Mouse (Mus musculus) intestine, embryonic 14.5 days (tissue): ENCODE measurements at regions not wholly inside any gene's neighbourhood (a gene's known extent, or its start where the extent isn't known, plus 50 kb on each side); places are given as distances from the start of the nearest gene placed in this dataset.

Experiments
- ATAC-seq: fragments of 200-750 bp; cut with Nextera tagmentation; replicated peaks from 2 replicates; pipeline ENCODE4 v1.8.0; 2017; ENCODE audit warnings: low read depth, moderate number of reproducible peaks, moderate TSS enrichment, moderate library complexity; ENCODE audit not compliant: low FRiP score, low TSS enrichment
- DNase-seq: peaks from one replicate; pipeline ENCODE4 v3.0.0-alpha.2; 2018; ENCODE audit warnings: low spot score
- H3K27ac ChIP-seq: fragments of 300-500 bp; sonication (generic); 2 replicates; pipeline ENCODE4 v1.5.1; 2014; ENCODE audit warnings: low read depth, mild to moderate bottlenecking, control low read depth
- H3K27me3 ChIP-seq: fragments of 300-500 bp; sonication (generic); replicated peaks from 2 replicates; pipeline ENCODE4 v1.6.1; 2014; ENCODE audit warnings: low read length, control low read depth; ENCODE audit not compliant: control insufficient read depth, insufficient read depth
- H3K36me3 ChIP-seq: fragments of 300-500 bp; sonication (generic); 2 replicates; pipeline ENCODE4 v1.6.1; 2014; ENCODE audit warnings: low read length, control low read depth; ENCODE audit not compliant: control insufficient read depth, insufficient read depth
- H3K4me1 ChIP-seq: fragments of 300-500 bp; sonication (generic); replicated peaks from 2 replicates; pipeline ENCODE4 v1.6.1; 2014; ENCODE audit warnings: low read length, control low read depth, mixed read lengths; ENCODE audit not compliant: control insufficient read depth, insufficient read depth
- H3K4me2 ChIP-seq: fragments of 300-500 bp; sonication (generic); 2 replicates; pipeline ENCODE4 v1.6.1; 2014; ENCODE audit warnings: low read length
- H3K4me3 ChIP-seq: fragments of 300-500 bp; sonication (generic); 2 replicates; pipeline ENCODE4 v1.5.1; 2014; ENCODE audit warnings: low read depth, low read length, control low read depth, mixed read lengths
- H3K9ac ChIP-seq: fragments of 300-500 bp; sonication (generic); 2 replicates; pipeline ENCODE4 v1.6.1; 2014; ENCODE audit warnings: mild to moderate bottlenecking, low read length
- H3K9me3 ChIP-seq: fragments of 300-500 bp; sonication (generic); 2 replicates; pipeline ENCODE4 v1.6.1; 2016; ENCODE audit warnings: low read length, control low read depth; ENCODE audit not compliant: control insufficient read depth
- WGBS: fragments of 180-500 bp; shearing (Covaris S2); extraction: QIAGEN DNeasy Blood & Tissue Kit; methylation state at CpG from one replicate; pipeline ENCODE4 v1.1.7; 2014; 5-methylcytosine and 5-hydroxymethylcytosine counted together

- no peaks in the 10 kb centered on the region; the same call in 1 of the 2 replicates for H3K4me1 ChIP-seq
These were observed 278.0 kb upstream of the Jmjd1c start for GRCm38 (mm10) chr10:66817876-66818275.

GRCm38 (mm10) chr10:66819517-66819916, 276.4 kb upstream of the Jmjd1c start:
- ATAC-seq: no peak
- Histone ChIP-seq H3K36me3 (no peaks in the 10 kb centered on the region), H3K4me2 (no peak overlapping the region), H3K27ac (no peak overlapping the region), H3K9me3 (no peaks in the 10 kb centered on the region), H3K4me1 (no peaks in the 10 kb centered on the region; the same call in 1 of the 2 replicates), H3K4me3 (no peak overlapping the region), H3K27me3 (no peaks in the 10 kb centered on the region), H3K9ac (no peak overlapping the region)
- no peak for DNase-seq
- whole genome bisulfite sequencing: 86% methylated on average over 8 of the region's 8 CpGs

More at GRCm38 (mm10) chr10:66817876-66818275, 278.0 kb upstream of the Jmjd1c start:
- H3K9me3 ChIP-seq: no peaks in the 10 kb centered on the region
- 78% methylated on average over 7 of the region's 7 CpGs for WGBS
- no peaks in the 10 kb centered on the region for H3K36me3 ChIP-seq
- H3K27me3 ChIP-seq: no peaks in the 10 kb centered on the region
- no peak overlapping the region for H3K27ac ChIP-seq
- H3K9ac ChIP-seq: no peak overlapping the region
- no peak for DNase-seq
- no peak overlapping the region for H3K4me3 ChIP-seq
- no peak overlapping the region for H3K4me2 ChIP-seq
- no peak for ATAC-seq

- WGBS: 74% methylated on average over 3 of the region's 3 CpGs
- DNase-seq (no peak), ATAC-seq (no peak)
- H3K36me3 ChIP-seq: no peaks in the 10 kb centered on the region
- H3K27ac ChIP-seq: no peak overlapping the region
- no peak overlapping the region for H3K9ac ChIP-seq
- no peak overlapping the region for H3K4me2 ChIP-seq
- no peaks in the 10 kb centered on the region for H3K9me3 ChIP-seq
- H3K27me3 ChIP-seq: no peaks in the 10 kb centered on the region
- H3K4me1 ChIP-seq: no peaks in the 10 kb centered on the region
- H3K4me3 ChIP-seq: no peak overlapping the region
These were observed 270.2 kb upstream of the Jmjd1c start for GRCm38 (mm10) chr10:66825737-66826136.

- Histone ChIP-seq H3K4me1 (no peaks in the 10 kb centered on the region), H3K4me3 (no peak overlapping the region), H3K4me2 (no peak overlapping the region), H3K27me3 (no peaks in the 10 kb centered on the region), H3K36me3 (no peaks in the 10 kb centered on the region), H3K9me3 (no peaks in the 10 kb centered on the region), H3K27ac (no peak overlapping the region), H3K9ac (no peak overlapping the region)
- ATAC-seq (no peak), DNase-seq (no peak)
- 80% methylated on average over 3 of the region's 3 CpGs for WGBS
These were observed 269.6 kb upstream of the Jmjd1c start for GRCm38 (mm10) chr10:66826327-66826726.

- H3K4me3 ChIP-seq: no peak overlapping the region
- DNase-seq: no peak
- no peaks in the 10 kb centered on the region for H3K27me3 ChIP-seq
- H3K4me1 ChIP-seq: no peaks in the 10 kb centered on the region
- H3K9me3 ChIP-seq: no peaks in the 10 kb centered on the region
- H3K27ac ChIP-seq: no peak overlapping the region
- no peak overlapping the region for H3K9ac ChIP-seq
- no peak overlapping the region for H3K4me2 ChIP-seq
- 65% methylated on average over 4 of the region's 4 CpGs for WGBS
- no peak for ATAC-seq
- H3K36me3 ChIP-seq: no peaks in the 10 kb centered on the region
These were observed 261.0 kb upstream of the Jmjd1c start for GRCm38 (mm10) chr10:66834974-66835373.

- DNase-seq: no peak
- Histone ChIP-seq H3K9me3 (no peaks in the 10 kb centered on the region), H3K4me1 (no peaks in the 10 kb centered on the region), H3K4me3 (no peak overlapping the region), H3K4me2 (no peak overlapping the region), H3K27ac (no peak overlapping the region), H3K27me3 (no peaks in the 10 kb centered on the region), H3K9ac (no peak overlapping the region), H3K36me3 (no peaks in the 10 kb centered on the region)
- WGBS: 54% methylated on average over 9 of the region's 9 CpGs
- ATAC-seq: no peak
These were observed 256.9 kb upstream of the Jmjd1c start for GRCm38 (mm10) chr10:66839058-66839457.

GRCm38 (mm10) chr10:66843258-66843657, 252.7 kb upstream of the Jmjd1c start:
- no peak overlapping the region for H3K9ac ChIP-seq
- DNase-seq: no peak

GRCm38 (mm10) chr10:66848778-66849177, 247.1 kb upstream of the Jmjd1c start:
- ATAC-seq (no peak), DNase-seq (no peak)
- Histone ChIP-seq H3K27ac (no peak overlapping the region), H3K9me3 (no peaks in the 10 kb centered on the region), H3K36me3 (no peaks in the 10 kb centered on the region), H3K4me1 (no peaks in the 10 kb centered on the region), H3K27me3 (no peaks in the 10 kb centered on the region), H3K4me3 (no peak overlapping the region), H3K9ac (no peak overlapping the region), H3K4me2 (no peak overlapping the region)
- WGBS: 85% methylated on average over 5 of the region's 5 CpGs

More at GRCm38 (mm10) chr10:66843258-66843657, 252.7 kb upstream of the Jmjd1c start:
- Histone ChIP-seq H3K27me3 (no peaks in the 10 kb centered on the region), H3K4me1 (no peaks in the 10 kb centered on the region), H3K36me3 (no peaks in the 10 kb centered on the region), H3K4me2 (no peak overlapping the region), H3K9me3 (no peaks in the 10 kb centered on the region), H3K27ac (no peak overlapping the region), H3K4me3 (no peak overlapping the region)
- WGBS: 78% methylated on average over 2 of the region's 2 CpGs
- no peak for ATAC-seq

- H3K27me3 ChIP-seq: no peaks in the 10 kb centered on the region
- no peak overlapping the region for H3K4me2 ChIP-seq
- H3K36me3 ChIP-seq: no peaks in the 10 kb centered on the region
- no peak overlapping the region for H3K4me3 ChIP-seq
- no peak for ATAC-seq
- H3K9ac ChIP-seq: no peak overlapping the region
- H3K27ac ChIP-seq: no peak overlapping the region
- no peaks in the 10 kb centered on the region for H3K4me1 ChIP-seq
- 72% methylated on average over 6 of the region's 6 CpGs for WGBS
- no peak for DNase-seq
- H3K9me3 ChIP-seq: no peaks in the 10 kb centered on the region
These were observed 246.2 kb upstream of the Jmjd1c start for GRCm38 (mm10) chr10:66849681-66850080.
